Mouse (Mus musculus): ENCODE results near the gene Tor4a.

The Tor4a gene

GRCm38 (mm10) chr2:25196172-25196954, at the start of gene Tor4a:
TSS of gene Tor4a (minus strand) at chr2:25196886.
- DNase-seq (ENCODE audit: inconsistent ontology term): peak; percentile 81

- no peak for DNase-seq (ENCODE audit: inconsistent ontology term)
Measured at GRCm38 (mm10) chr2:25244144-25244543, 47.5 kb upstream of the Tor4a start.

- DNase-seq (ENCODE audit: inconsistent ontology term): no peak
Measured at GRCm38 (mm10) chr2:25243342-25243741, 46.7 kb upstream of the Tor4a start.

- no peak for DNase-seq (ENCODE audit: inconsistent ontology term)
Measured at GRCm38 (mm10) chr2:25242101-25242506, 45.4 kb upstream of the Tor4a start, which contains the start of the genes Rnf208 and Cysrt1. TSS of gene Rnf208 (plus strand) at chr2:25242255. TSS of gene Cysrt1 (minus strand) at chr2:25242452.

GRCm38 (mm10) chr2:25241438-25241775, 44.7 kb upstream of the Tor4a start:
- DNase-seq (ENCODE audit: inconsistent ontology term): no peak

GRCm38 (mm10) chr2:25240723-25241437, 44.2 kb upstream of the Tor4a start:
- peak; percentile 76 for DNase-seq (ENCODE audit: inconsistent ontology term)

- DNase-seq (ENCODE audit: inconsistent ontology term): no peak
Measured at GRCm38 (mm10) chr2:25240310-25240709, 43.6 kb upstream of the Tor4a start.

GRCm38 (mm10) chr2:25239766-25240165, 43.1 kb upstream of the Tor4a start:
- no peak for DNase-seq (ENCODE audit: inconsistent ontology term)

- DNase-seq (ENCODE audit: inconsistent ontology term): no peak
Measured at GRCm38 (mm10) chr2:25238106-25238505, 41.4 kb upstream of the Tor4a start.

- DNase-seq (ENCODE audit: inconsistent ontology term): no peak
Measured at GRCm38 (mm10) chr2:25237522-25237921, 40.8 kb upstream of the Tor4a start.

DNA sequence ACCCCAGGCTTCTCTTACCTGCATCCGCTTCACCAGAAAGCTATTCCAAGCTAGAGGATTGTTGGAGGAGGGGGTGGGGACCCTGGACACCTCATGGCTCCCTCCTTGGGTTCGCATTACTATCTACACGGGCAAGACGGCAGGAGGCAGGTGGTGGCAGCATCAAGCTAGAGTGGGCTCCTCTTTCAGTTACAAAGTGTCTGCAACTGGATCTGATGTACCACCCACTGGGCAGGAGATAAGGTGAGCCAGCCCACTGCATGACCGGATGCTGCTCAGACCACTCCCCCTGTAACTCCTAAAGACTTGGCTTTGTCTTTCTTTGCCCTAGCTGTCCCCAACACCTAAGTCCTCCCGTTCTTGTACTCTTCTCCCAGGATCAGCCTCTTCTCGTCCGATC, 39.9 kb upstream of the Tor4a start, which contains the start of gene Rnf224:
Gene Rnf224, minus strand, starts transcription at position 174 of the 400 bp plus-strand sequence.
- no peak for DNase-seq (ENCODE audit: inconsistent ontology term)

DNA sequence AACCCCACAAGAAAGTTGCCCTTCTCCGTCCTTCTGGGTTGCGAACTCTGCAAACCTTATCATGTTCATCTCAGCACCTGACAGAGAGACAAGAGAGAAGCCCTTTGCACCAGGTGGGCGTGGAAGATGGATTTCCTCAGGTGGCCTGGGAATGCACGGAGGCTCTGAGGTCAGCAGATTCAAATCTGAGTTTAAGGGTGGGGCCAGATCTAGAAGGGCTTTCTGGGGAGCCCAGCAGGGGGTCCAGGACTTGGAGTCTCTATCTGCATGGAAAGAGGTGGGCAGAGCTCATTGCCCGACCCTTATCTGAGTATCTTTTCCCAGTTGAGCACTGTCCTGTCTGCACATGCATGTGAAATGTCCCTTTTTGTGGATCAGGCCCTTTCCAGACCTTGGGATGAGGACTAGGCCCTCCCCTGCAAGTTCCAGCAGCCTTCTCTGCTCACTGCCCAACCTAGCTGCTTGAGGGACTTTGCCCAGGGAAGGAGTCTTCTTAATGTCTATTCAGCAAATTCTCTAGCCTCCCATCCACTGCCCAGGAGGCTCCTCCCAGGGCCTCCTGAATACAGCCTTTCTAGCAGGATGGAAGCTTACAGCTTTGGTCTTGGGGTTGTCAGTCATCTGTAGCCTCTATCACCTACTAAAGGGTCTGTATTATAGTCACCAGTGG, 38.0 kb upstream of the Tor4a start:
- DNase-seq (ENCODE audit: inconsistent ontology term): no peak

GRCm38 (mm10) chr2:25234050-25234449, 37.4 kb upstream of the Tor4a start, which contains the start of gene Slc34a3:
TSS of gene Slc34a3 (minus strand) at chr2:25234364.
- DNase-seq (ENCODE audit: inconsistent ontology term): no peak

DNA sequence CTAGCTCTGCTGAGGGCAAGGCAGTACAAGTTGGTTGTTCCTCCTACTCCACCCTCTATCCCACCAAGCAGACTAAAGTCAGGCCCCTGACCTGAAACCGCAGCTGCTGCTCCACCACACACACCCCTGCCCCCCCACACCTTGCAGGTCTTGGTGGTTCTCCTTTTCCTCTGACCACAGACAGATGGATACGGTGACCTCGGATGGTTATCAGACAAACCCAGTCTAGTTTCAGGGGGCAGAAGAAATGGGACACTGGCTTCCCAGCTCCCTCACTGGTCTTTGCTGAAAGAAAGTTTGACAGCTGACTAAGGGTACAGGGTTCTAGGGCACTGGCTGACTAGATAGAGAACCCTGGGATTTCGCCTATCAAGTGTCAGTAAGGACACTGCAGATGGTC, 36.7 kb upstream of the Tor4a start:
- no peak for DNase-seq (ENCODE audit: inconsistent ontology term)

DNA sequence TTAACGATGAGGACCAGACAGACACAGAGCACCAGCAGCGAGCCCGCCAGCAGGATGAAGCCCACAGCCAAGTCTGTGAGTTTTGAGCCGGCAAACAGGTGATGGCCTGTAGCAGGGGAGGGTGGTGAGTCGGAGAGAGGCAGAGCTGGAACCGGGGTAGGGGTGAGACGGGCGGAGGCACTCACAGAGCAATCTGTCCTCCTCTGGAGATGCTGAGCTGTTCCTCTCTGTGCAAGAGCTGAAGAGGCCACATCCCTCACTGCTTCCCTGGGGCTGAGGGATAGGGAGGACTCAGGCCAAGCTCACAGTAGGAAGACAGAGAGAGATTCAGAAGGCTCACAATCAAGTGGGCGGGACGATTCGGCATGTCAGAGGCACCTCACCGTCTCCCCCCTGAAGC, 34.4 kb upstream of the Tor4a start:
- DNase-seq (ENCODE audit: inconsistent ontology term): no peak

GRCm38 (mm10) chr2:25230581-25230980, 33.9 kb upstream of the Tor4a start:
- DNase-seq (ENCODE audit: inconsistent ontology term): no peak

DNA sequence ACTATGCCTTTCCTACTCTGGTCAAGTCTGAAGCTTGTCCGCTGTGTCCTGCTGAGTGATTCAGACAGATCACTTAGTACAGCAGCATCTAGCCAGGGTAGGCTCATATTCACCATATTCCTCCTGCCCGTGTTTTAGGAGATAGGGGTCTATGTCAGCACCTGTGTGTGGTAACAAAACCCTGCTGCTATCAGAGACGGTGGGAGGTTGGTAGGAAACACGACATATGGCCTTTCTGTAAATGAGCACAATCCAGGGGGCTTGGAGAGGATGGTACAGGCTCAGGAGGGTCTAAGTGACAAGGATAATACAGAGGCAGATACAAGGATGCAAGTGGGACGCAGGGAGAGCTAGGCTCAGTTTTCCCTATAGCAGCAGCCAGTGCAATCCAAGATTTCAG, 32.9 kb upstream of the Tor4a start:
- no peak for DNase-seq (ENCODE audit: inconsistent ontology term)

DNA sequence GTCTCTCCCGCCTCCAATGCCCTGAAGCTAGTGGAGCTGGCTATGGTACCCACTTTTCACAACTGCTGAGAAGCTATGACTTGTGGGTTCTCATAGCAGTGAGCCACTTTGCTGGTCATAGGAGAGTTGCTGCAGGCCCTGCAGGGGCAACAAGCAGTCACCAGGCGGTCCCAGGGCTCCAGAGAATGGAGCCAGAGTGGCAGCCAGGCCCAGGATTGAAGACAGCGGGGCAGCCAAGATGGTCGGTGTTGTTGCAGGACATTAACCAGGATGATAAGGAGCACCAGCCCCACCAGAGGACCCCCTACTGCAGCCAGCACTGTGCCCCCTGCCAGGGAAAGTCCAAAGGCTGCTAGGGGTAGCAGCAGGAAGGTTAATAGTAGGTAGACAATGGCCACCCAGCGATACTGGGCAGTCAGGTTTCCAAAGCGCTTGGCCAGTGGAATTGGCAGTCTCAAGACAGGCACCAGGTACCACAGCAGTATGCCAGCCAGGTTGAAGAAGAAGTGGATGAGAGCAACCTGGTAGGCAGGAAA, 32.4 kb upstream of the Tor4a start:
- no peak for DNase-seq (ENCODE audit: inconsistent ontology term)

DNA sequence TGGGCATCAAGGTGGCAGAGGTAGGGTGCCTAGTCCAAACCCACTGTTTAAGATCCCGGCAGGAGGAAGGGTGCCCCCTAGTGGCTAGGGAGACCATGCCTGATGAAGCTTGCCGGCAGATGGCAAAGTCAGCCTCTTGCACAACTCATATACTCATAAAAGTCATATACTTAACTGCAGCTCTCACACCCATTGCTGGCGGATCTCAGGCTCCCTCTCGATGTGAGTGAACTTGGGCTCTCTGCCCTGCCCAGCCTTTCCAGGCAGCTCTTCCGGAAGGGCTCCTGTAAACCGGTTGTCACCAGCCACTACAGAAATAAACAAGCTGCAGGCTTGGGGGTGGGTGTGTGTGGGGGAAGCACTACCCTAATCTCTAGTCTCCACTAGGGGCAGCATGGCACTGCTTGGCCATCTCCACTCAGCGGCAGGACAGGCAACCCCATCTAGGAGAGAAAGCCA, 31.8 kb upstream of the Tor4a start:
- peak; percentile 89 for DNase-seq (ENCODE audit: inconsistent ontology term)

DNA sequence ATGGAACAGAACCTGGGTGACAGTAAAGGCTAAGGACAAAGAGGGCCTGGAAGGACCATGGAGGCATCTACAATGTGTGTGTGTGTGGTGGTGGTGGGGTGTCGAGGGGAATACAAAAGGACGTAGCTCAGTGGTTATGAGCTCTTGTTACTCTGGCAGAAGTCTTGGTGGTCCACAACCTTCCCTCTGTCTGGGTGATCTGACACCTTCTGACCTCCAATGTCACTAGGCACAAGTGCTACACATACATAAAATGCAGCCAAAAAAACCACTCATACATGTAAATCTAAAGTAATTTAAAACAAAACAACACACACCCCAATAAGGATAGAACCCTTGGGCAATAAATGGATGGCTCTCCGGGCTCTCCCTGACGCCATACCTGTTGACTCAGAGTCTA, 30.7 kb upstream of the Tor4a start:
- DNase-seq (ENCODE audit: inconsistent ontology term): no peak

DNA sequence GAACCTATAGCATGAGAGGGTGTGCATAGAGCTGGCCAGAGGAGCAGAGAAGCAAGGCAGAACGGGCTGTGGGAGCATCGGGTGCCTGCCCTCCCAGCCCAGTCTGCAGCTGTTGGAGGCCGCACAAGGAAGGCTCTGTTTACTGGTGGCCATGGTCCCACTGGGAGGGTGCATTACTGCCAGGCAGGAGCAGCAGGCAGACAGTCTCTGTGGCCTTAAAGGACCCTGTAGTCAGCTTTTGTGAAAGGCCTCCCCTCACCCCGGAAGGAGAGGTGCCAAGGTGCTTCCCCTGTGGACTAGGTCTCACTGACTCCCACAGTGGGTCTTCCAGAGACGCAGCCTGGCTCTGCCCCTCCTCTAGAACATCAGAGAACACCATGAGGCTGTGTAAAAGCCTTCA, 30.2 kb upstream of the Tor4a start:
- DNase-seq (ENCODE audit: inconsistent ontology term): peak; percentile 24

DNA sequence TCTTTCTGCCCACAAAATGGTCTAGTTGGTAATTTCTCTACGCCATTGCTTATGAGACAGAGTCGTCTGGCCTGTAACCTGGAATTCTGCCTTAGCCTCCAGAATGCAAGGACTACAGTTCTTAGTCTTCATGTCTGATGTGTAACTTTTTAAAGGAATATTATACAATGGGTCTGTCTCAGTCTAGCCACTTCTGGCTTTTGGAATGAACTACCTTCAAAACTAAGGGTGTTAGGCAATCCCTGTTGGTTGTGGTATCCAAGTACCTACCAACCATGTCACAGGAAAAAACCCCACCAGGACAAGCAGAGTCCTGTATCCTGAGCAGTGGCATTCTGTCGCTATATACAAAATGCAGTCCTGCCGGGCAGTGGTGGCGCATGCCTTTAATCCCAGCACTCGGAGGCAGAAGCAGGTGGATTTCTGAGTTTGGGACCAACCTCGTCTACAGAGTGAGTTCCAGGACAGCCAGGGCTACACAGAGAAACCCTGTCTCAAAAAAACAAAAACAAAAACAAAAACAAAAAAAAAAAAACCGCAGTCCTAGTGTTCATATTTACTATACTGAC, 29.2 kb upstream of the Tor4a start:
- no peak for DNase-seq (ENCODE audit: inconsistent ontology term)

Measured in Muller cell, postnatal 12 days (primary cell).